Mouse (Mus musculus) gastrocnemius, postnatal 14 days (tissue): ENCODE results near the gene Zfp639. TPM values are rescaled to one million over a fixed set of nuclear protein-coding genes. Genes with fewer than 3 reads are reported as not detected.

Source experiments
- DNase-seq: peaks from one replicate; pipeline ENCODE4 v3.0.0; 2021; ENCODE audit warnings: mixed read lengths
- intact Hi-C: fragments of 180-260 bp; cut with DNase I; formaldehyde crosslinking; loops from one replicate; pipeline ENCODE4 v1.15.1; 2025; ENCODE audit warnings: low total_unique reads
- total RNA-seq, 2 experiments: library from RNA; stranded (reverse); gene quantifications; 2 replicates each; pipeline ENCODE4 v1.2.3; 2021

Gene Zfp639
- total RNA-seq, 2 experiments from 2014 or later = 17.9 to 19.8 TPM

DNA sequence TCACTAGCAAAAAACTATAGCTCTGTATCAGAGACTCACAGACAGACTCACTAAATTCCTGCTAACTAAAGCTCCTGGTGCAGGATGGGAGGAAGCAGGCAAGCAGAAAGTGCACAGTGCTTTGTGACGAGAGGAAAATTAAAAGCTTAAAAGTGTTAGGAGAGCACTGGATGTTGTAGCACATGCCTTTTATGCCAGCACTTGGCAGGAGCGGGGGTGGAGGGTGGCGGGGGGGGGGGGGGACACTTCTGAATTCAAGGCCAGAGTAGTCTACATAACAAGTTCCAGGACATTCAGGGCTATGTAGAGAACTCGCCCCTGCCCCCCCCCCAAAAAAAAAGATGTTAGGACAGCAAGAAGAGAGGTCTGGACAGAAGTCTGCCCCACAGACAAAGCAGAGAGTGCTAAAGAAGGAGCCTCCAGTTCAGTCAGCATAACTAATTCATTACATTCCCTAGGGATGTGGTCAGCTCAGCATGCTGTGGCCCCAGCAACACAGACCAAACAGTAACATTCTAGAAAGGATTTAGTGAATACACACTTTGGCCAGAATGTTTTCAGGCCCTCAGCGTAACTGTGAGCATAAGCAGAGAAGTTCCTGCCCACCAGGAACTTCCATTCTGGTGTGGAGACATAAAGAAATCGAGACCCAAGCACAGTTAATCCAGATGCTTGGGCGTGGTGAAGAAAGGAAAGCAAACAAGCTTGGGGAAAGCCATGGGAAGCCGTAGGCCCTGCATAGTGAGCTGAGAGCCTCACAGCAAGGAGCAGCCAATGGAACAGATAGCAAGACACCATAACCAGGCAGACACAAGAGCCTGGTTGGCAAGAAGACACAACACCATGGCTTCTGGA lies 14.0 kb upstream of the Zfp639 start:
- no peak for DNase-seq

DNA sequence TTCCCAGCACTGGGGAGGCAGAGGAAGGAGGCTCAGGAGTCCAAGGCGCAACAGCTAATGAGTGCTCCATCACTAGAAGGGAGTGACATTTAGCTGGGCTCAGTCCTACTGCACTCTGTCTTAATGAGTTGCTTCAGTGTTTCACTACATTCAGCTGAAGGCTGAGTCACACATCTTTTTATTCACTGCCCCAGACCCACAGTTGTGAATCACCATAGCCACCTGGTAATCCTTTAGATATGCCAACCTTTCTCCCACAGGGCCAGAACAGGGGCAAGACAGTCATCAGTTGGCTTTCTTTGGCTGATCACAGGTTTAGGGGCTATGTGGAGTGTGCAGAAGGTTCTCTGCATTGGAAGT lies 13.4 kb upstream of the Zfp639 start:
- no peak for DNase-seq
- intact Hi-C loops = no loop called here

More for the DNA sequence above, 14.0 kb upstream of the Zfp639 start:
- intact Hi-C loops = no loop called here

DNA sequence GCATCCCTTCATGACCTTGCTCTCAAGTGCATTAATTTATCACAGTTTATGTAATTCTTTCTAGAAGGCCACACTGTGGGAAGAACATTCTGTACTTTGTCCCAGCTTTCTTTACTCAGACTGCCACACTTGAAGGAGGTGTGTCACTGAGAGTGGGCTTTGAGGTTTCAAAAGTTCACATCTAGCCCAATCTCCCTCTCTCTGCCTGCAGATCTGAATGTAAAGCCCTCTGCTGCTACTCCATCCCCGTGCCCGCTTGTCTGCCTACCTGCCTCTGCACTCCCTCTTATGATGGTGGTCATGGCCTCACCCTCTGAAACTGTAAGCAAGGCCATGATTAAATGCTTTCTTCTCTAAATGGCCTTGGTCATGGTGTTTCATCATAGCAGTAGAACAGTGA lies 9.7 kb upstream of the Zfp639 start:
- intact Hi-C loops = no loop called here
- DNase-seq = no peak

DNA sequence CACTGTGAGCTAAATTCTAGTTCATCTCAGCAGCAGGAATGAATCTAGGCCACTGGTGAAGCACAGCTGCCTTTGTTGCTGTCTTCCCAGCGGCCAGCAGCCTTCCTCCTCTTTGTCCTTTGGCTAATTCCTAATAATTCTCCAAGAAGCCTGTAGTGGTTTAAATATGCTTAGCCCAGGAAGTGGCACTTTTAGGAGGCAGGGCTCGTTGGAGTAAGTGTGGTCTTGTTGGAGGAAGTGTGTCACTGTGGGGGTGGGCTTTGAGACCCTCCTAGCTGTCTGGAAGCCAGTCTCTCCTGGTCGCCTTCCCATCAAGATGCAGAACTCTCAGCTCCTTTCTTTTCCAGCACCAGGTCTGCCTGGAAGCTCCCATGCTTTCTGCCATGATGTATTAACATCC lies 4.2 kb upstream of the Zfp639 start:
- intact Hi-C loops = no loop called here

DNA sequence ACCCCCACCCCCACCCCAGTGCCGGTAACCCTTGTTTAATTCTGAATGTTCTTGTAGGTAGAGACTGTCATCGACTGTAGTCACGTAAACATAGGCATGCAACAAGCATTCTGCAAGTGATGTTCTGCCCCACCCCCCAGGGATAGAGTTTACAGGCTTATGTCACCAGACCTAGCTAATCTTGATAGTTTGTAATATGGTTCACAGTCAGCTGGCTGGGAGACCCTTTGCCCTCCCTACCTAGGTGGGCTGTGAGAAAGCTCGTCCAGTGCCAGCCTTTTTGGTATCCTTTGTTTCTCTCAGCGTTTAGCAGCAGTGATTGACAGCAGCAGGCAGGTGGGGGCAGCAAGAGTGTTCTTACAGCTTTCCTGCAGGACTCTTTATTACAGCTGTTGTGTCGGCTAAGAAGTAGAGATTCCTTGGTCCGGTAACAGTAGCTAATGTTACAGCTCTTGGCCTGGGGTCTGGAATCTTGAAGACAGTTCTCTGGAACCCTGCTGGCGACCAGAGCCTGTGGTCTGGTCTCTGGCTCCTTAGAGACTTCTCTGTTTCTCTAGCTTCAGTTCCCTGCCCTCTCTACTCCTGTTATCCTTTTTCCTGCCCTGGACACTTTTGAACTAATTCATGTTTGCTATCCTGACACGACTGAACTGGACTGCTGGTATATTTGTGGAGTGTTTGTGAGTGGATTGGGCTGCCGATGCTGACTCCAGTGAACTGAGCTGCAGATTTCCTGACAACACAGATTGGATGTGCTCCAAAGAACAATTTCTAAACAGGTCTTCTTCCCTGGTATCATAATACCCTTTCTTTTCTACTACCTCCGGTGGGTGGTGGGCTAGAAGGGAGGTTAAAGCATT lies 3.5 kb upstream of the Zfp639 start:
- intact Hi-C loops = no loop called here
- DNase-seq = no peak

More for the DNA sequence above, 4.2 kb upstream of the Zfp639 start:
- no peak for DNase-seq

DNA sequence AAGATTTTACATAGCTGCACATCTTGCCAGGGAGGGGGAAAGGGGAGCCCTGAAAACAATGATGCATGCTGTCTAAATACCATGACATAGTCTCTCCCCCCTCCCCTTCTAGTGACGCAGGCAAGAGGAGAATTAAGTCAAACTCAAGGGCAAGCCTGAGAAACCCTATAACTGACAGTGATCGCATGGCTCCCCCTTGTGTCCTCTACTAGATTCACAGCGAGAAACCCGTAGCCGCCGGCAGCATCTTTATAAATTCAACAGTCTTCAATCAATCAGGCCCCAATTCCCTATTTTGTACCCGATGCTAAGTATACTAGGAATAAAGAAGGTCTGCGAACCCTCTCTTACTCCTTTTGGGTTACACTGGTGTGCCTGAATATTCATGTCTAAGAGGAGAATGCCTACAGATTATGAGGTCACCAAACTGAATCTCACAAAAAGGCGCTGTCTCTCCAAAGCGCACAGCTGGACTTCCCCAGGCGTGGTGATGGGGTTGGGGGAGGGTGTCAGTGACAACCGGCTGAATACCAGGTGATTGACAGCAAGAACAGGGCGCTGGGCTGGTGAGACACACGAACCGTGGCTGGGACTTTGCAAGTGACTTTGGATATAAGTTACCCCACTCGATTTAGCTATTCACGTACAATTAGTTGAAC lies 1.3 kb upstream of the Zfp639 start:
- intact Hi-C loops = loop anchor here (2.0 kb wide), 1 partner anchor 176 kb away; no protein-coding TSS in a partner anchor
- peak; percentile 55 for DNase-seq

DNA sequence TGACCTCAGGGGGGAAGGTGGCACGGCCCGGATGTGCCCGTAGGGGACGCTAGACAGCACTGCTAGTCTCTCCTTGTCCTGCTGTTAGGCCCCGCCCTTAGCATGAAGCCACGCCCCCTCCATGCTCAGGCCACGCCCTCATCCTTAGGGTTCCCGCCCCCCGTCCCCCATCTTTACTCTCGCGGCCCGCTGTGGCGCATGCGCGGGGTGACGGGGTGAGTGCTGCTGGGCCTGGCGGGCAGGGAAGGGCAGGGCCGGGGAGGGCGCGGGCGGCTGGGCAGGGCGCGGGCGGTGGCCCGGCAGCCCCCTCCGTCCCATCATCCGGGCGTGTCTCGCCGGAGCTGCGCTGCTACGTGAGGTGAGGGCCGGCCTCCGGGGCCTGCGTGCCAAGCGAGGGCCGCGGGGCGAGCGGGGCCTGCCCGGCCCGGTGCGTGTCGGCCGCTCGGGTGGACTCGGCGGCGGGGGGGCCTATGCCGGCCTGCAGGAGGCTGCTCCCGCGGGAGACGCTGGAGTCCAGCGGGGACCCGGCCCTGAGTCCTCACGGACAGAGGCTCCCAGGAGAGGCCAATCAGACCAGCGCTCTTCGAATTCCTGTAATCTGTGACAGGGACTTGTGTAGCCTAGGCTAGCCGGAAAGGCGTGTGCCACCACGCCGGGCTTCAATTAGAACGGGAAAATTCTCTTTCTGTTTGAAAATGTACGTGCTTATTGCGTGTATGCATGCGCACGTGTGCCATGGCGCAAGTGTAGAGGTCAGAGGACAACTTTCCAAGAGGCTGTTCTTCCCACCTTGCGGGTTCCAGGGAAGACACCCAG lies 524 bp downstream of the Zfp639 start:
- intact Hi-C loops = no loop called here
- DNase-seq = peak; percentile 98

DNA sequence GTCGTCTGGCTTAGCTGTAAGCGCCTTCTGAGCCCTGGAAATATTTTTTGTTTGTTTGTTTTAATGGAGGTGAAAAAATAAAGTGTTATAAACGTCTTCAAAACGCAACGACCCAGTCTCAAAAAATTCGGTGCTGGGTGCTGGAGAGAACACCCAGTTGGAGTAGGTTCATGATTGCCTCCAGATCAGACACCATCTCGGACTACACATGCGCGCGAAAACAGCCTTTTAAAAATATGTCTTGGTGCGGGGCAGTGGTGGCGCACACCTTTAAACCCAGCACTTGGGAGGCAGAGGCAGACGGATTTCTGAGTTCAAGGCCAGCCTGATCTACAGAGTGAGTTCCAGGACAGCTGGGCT lies 1.1 kb downstream of the Zfp639 start:
- intact Hi-C loops = no loop called here
- DNase-seq = no peak

DNA sequence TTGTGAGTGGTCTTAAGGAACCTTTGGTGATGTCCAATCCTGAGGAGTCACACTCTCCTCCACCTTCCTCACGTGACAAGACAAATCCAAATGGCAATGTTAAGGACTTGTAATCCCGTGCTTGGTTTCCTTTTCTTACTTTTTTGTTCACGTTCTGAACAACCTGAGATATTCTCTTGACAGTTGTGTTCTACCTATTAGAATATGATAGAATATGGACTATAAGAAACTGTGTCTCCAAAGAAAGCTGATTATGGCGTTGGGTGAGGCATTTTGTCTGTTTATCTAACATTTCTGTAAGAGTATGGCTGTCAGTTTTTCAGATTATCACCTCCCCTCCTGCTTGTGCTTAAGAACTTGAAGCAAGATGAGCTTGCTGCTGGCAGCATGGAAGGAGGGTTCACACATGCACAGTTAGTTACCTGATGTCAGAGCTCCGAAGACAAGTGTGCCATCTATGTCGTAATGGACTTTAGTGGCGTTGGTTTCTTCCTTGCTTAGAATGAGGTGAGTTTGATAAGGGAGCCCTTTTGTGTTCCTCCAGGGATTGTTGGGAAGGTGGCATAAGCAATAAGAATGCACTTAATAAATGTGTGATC lies 2.7 kb downstream of the Zfp639 start:
- intact Hi-C loops = no loop called here
- no peak for DNase-seq

DNA sequence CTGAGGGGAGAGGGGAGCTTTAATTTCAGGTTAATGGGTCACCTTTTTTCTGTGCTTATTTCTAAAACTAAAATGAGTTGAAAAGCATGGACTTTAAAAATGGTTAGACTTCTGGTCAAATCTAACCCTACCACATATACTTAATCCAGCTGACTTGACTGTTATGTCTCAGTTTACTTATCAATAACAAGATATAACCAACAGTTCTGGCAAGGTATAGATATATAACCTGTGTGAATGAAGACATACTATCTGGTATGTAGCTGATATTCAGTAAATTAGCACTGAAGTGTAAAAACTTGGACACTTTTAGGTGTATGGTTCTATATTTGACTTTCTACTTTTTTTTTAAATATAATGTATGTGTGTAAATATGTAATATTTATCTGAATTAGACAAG lies 3.5 kb downstream of the Zfp639 start:
- intact Hi-C loops = no loop called here
- no peak for DNase-seq

DNA sequence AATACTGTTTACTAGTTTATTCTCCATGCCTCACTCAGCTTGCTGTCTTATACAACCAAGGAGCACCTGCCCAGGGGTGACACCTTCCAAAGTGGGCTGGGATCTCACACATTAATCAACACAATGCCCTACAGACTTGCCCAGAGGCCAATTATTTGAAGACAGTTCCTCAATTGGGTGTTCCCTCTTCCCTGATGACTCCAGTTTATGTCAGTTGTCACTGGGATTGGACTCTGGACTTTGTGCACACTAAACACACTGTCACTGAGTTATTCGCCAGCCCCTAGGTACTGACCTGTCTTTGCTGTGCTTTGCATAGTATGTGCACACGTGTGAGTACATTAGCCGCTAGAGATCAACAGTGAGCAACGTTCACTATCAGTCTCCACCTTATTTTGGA lies 17.1 kb downstream of the Zfp639 start:
- intact Hi-C loops = no loop called here
- DNase-seq = no peak

DNA sequence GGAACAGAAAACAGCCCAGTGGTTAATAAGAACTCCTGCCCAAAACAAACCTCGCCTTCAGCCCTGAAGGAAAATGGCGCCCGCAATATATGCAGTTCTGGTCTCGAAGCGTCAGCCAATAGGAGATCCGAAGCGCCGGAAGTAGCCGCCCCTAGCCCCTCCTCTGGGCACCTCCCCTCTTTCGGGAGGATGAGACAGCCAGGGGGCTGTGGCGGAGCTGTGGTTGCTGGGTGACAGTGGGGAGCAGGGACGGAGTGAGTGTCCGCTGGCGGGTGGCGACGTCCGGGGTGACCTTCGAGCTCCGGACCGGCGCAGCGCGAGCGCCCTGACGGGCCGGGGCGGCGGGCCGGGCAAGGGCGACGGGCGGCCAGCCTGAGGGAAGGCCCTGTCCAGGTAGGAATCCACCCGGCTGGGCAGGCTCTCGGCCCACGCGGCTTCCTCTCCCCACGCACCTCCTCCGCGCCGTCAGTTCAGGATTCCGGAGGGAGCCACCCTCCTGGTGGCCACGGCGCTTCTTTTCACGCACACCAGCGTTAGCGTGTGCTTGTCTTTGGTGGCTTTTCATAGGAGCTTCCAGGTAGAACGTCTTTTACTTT lies 19.3 kb downstream of the Zfp639 start, which contains the start of gene Mfn1:
Gene Mfn1 (plus strand): TSS at position 163 of the 596 bp plus-strand sequence.
- peak; percentile 92 for DNase-seq
- intact Hi-C loops = no loop called here

DNA sequence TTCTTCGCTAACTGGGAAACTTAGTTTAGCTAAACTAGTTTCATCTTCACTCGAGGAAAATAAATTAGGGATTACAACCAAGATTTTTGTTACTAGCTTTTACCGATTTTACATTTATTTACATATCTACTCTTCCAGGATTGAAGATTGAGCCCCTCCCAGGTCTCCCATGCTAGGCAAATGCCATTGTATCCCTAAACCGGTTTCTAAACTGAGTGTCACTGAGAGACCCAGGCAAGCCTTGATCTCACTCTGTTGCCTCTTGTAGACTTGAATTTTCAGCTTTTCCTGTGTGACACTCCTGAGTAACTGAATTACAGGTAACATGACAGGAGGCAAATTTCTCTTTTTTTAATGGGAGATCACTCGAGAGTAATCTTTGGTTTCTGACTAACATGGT lies 20.0 kb downstream of the Zfp639 start:
- DNase-seq = no peak
- intact Hi-C loops = no loop called here

DNA sequence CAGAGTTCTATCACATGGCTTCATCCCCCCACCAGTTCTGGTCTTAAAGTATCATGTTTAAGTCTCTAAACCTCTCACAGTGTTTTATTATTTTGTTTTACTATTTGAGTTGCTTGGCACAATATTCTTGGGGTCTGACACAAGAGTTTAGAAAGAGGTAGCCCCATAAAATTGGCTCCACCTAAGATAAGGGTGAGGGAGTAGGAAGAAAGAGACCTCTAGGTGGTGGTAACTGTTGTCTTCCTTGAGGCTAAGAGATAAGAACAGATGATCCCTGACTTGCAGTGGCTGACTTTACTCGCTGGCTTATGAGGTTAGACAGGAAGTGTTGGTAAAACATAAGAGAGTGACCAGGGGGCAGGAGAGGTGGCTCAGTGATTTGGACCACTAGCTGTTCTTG lies 25.6 kb downstream of the Zfp639 start:
- intact Hi-C loops = no loop called here
- no peak for DNase-seq

DNA sequence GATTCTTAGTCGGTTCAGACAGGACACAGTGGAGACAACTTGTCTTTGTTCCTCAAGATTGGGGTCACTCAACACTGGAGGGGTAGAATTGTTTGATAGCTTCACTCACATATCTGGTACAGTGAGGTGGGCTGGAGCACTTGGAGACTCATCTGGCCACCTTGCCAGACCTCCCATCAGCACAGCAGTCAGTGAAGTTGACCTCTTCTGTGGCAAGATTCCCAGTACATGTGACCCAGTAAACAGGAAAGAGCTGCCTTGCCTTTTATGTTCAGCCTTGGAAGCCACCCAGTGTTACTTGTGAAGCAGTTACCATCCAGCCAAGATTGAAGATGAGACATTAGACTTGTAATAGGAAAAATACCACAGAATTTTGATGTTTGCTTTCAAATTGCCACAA lies 27.5 kb downstream of the Zfp639 start:
- intact Hi-C loops = no loop called here
- DNase-seq = peak; percentile 45

DNA sequence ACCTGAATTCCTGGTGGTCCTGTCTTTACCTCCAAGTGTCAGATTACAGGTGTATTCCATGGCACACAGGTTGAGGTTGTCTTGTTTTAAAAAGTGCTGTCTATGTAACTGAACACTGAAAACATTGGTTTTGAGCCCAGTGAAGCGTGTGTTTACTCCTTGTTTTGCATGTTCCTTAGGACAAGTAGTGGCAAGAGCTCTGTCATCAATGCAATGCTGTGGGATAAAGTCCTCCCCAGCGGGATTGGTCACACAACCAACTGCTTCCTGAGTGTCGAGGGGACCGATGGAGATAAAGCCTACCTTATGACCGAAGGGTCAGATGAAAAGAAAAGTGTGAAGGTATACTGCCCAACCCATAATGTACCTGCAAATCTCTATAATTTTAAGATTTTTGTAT lies 28.0 kb downstream of the Zfp639 start:
- no peak for DNase-seq
- intact Hi-C loops = no loop called here

DNA sequence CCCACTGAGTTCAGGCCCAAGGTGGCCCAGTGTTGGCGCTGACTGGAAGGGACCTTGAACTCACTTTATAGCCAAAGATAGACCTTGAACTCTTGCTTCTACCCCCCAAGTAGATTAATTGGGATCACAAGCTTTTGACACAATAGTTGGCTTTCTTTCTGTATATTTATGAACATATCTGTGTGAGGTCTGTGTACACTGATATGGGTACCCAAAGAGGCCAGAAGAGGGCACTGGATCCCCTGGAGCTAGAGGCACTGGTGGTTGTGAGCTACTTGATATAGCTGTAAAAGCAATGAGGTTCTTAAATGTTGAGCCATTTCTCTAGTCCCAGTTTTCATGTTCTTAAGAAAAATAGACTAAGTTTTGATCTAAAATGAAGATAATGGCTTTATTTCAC lies 43.0 kb downstream of the Zfp639 start:
- intact Hi-C loops = no loop called here
- no peak for DNase-seq

DNA sequence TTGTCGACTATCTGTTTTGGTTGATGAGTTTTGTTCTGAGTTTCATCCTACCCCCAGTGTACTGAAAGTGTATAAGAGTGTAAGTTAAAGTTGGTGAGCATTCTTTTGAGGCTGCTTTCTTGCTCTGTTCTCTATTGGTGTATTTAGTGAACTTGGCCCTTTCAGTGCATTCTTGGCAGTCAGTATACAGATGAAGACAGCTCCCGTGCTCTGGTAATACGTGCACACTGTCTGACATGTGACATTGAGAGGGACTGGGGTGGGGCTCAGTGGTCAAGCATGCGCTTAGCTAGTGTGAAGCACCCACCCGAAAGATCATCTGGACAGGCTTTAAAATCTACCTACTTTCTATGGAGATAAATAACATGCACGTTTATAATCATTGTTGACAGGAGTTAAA lies 53.3 kb downstream of the Zfp639 start:
- intact Hi-C loops = no loop called here
- DNase-seq = no peak
